Mouse (Mus musculus): ENCODE measurements around the gene Palm2. TPM values are rescaled to one million over a fixed set of nuclear protein-coding genes. Genes with fewer than 3 reads are reported as not detected.

Gene Palm2
- polyA plus RNA-seq, 1 experiment from 2014 or later: 11.8 TPM

GRCm38 (mm10) chr4:57588356-57588755 lies 154.3 kb downstream of the Palm2 start:
- Histone ChIP-seq H3K4me3 (ENCODE audit: low read length) (no peak overlapping the region), H3K4me1 (ENCODE audit: control insufficient read depth, insufficient read depth, low read length) (peaks cover 72% of the 10 kb centered on the region), H3K9ac (ENCODE audit: low read length) (no peak overlapping the region), H3K27ac (ENCODE audit: low read length) (peak overlapping the region; percentile 93), H3K9me3 (replicated peaks; ENCODE audit: control insufficient read depth, low read length) (no peaks in the 10 kb centered on the region), H3K27me3 (ENCODE audit: control insufficient read depth, insufficient read depth, low read length) (no peaks in the 10 kb centered on the region), H3K36me3 (ENCODE audit: control insufficient read depth, insufficient read depth) (peaks cover 5% of the 10 kb centered on the region; the same call in 1 of the 2 replicates), H3K4me2 (ENCODE audit: low read depth, low read length) (peak overlapping the region; percentile 18)
- WGBS: 47% methylated on average over 1 of the region's 1 CpGs
- peak; percentile 76 for ATAC-seq (replicated peaks; ENCODE audit: extremely low read depth, insufficient read depth, low FRiP score)

GRCm38 (mm10) chr4:57592751-57593150 lies 158.7 kb downstream of the Palm2 start:
- H3K9ac ChIP-seq (ENCODE audit: low read length): peak overlapping the region; percentile 19; the same call in 1 of the 2 replicates
- H3K27me3 ChIP-seq (ENCODE audit: control insufficient read depth, insufficient read depth, low read length): no peaks in the 10 kb centered on the region
- peaks cover 49% of the 10 kb centered on the region for H3K4me1 ChIP-seq (ENCODE audit: control insufficient read depth, insufficient read depth, low read length)
- no peaks in the 10 kb centered on the region for H3K9me3 ChIP-seq (replicated peaks; ENCODE audit: control insufficient read depth, low read length)
- ATAC-seq (replicated peaks; ENCODE audit: extremely low read depth, insufficient read depth, low FRiP score): peak; percentile 53; the same call in 1 of the 2 replicates
- peak overlapping the region; percentile 75 for H3K27ac ChIP-seq (ENCODE audit: low read length)
- H3K4me3 ChIP-seq (ENCODE audit: low read length): no peak overlapping the region
- H3K4me2 ChIP-seq (ENCODE audit: low read depth, low read length): peak overlapping the region; percentile 36
- 64% methylated on average over 4 of the region's 4 CpGs for WGBS
- no peaks in the 10 kb centered on the region for H3K36me3 ChIP-seq (ENCODE audit: control insufficient read depth, insufficient read depth)

- Histone ChIP-seq H3K27me3 (ENCODE audit: control insufficient read depth, insufficient read depth, low read length) (no peaks in the 10 kb centered on the region), H3K9ac (ENCODE audit: low read length) (no peak overlapping the region), H3K9me3 (replicated peaks; ENCODE audit: control insufficient read depth, low read length) (no peaks in the 10 kb centered on the region), H3K27ac (ENCODE audit: low read length) (0 out of 2 replicates have a peak overlapping the region, but pooled peaks have one; percentile 2), H3K36me3 (ENCODE audit: control insufficient read depth, insufficient read depth) (no peaks in the 10 kb centered on the region), H3K4me3 (ENCODE audit: low read length) (no peak overlapping the region), H3K4me2 (ENCODE audit: low read depth, low read length) (no peak overlapping the region), H3K4me1 (ENCODE audit: control insufficient read depth, insufficient read depth, low read length) (peaks cover 52% of the 10 kb centered on the region)
- WGBS: 82% methylated on average over 6 of the region's 6 CpGs
- ATAC-seq (replicated peaks; ENCODE audit: extremely low read depth, insufficient read depth, low FRiP score): no peak
These were observed 165.9 kb downstream of the Palm2 start for GRCm38 (mm10) chr4:57599946-57600345.

GRCm38 (mm10) chr4:57600685-57601457 lies 166.8 kb downstream of the Palm2 start:
- H3K27ac ChIP-seq (ENCODE audit: low read length): peak overlapping the region; percentile 36
- no peak overlapping the region for H3K9ac ChIP-seq (ENCODE audit: low read length)
- H3K4me1 ChIP-seq (ENCODE audit: control insufficient read depth, insufficient read depth, low read length): peaks cover 54% of the 10 kb centered on the region
- no peaks in the 10 kb centered on the region for H3K36me3 ChIP-seq (ENCODE audit: control insufficient read depth, insufficient read depth)
- 63% methylated on average over 11 of the region's 11 CpGs for WGBS
- H3K4me2 ChIP-seq (ENCODE audit: low read depth, low read length): no peak overlapping the region
- no peak overlapping the region for H3K4me3 ChIP-seq (ENCODE audit: low read length)
- H3K27me3 ChIP-seq (ENCODE audit: control insufficient read depth, insufficient read depth, low read length): no peaks in the 10 kb centered on the region
- no peaks in the 10 kb centered on the region for H3K9me3 ChIP-seq (replicated peaks; ENCODE audit: control insufficient read depth, low read length)
- peak; percentile 43; the same call in 1 of the 2 replicates for ATAC-seq (replicated peaks; ENCODE audit: extremely low read depth, insufficient read depth, low FRiP score)

- H3K27ac ChIP-seq (ENCODE audit: low read length): peak overlapping the region; percentile 36
- H3K4me3 ChIP-seq (ENCODE audit: low read length): no peak overlapping the region
- no peaks in the 10 kb centered on the region for H3K27me3 ChIP-seq (ENCODE audit: control insufficient read depth, insufficient read depth, low read length)
- H3K4me2 ChIP-seq (ENCODE audit: low read depth, low read length): no peak overlapping the region
- H3K9ac ChIP-seq (ENCODE audit: low read length): no peak overlapping the region
- no peaks in the 10 kb centered on the region for H3K9me3 ChIP-seq (replicated peaks; ENCODE audit: control insufficient read depth, low read length)
- H3K36me3 ChIP-seq (ENCODE audit: control insufficient read depth, insufficient read depth): no peaks in the 10 kb centered on the region
- 41% methylated on average over 9 of the region's 9 CpGs for WGBS
- 0 out of 2 replicates have a peak, but pooled peaks have one; percentile 12 for ATAC-seq (replicated peaks; ENCODE audit: extremely low read depth, insufficient read depth, low FRiP score)
- H3K4me1 ChIP-seq (ENCODE audit: control insufficient read depth, insufficient read depth, low read length): peaks cover 58% of the 10 kb centered on the region
These were observed 167.4 kb downstream of the Palm2 start for GRCm38 (mm10) chr4:57601458-57601835.

- ATAC-seq (replicated peaks; ENCODE audit: extremely low read depth, insufficient read depth, low FRiP score): no peak
- Histone ChIP-seq H3K36me3 (ENCODE audit: control insufficient read depth, insufficient read depth) (no peaks in the 10 kb centered on the region), H3K4me2 (ENCODE audit: low read depth, low read length) (no peak overlapping the region), H3K27ac (ENCODE audit: low read length) (peak overlapping the region; percentile 36), H3K9me3 (replicated peaks; ENCODE audit: control insufficient read depth, low read length) (no peaks in the 10 kb centered on the region), H3K27me3 (ENCODE audit: control insufficient read depth, insufficient read depth, low read length) (no peaks in the 10 kb centered on the region), H3K4me3 (ENCODE audit: low read length) (no peak overlapping the region), H3K9ac (ENCODE audit: low read length) (no peak overlapping the region), H3K4me1 (ENCODE audit: control insufficient read depth, insufficient read depth, low read length) (peaks cover 61% of the 10 kb centered on the region)
- 48% methylated on average over 10 of the region's 10 CpGs for WGBS
These were observed 168.0 kb downstream of the Palm2 start for GRCm38 (mm10) chr4:57601903-57602617.

GRCm38 (mm10) chr4:57606258-57606657 lies 172.2 kb downstream of the Palm2 start:
- Histone ChIP-seq H3K4me3 (ENCODE audit: low read length) (no peak overlapping the region), H3K9ac (ENCODE audit: low read length) (no peak overlapping the region), H3K4me2 (ENCODE audit: low read depth, low read length) (no peak overlapping the region), H3K36me3 (ENCODE audit: control insufficient read depth, insufficient read depth) (no peaks in the 10 kb centered on the region), H3K27me3 (ENCODE audit: control insufficient read depth, insufficient read depth, low read length) (no peaks in the 10 kb centered on the region), H3K4me1 (ENCODE audit: control insufficient read depth, insufficient read depth, low read length) (peaks cover 46% of the 10 kb centered on the region), H3K27ac (ENCODE audit: low read length) (peak overlapping the region; percentile 64), H3K9me3 (replicated peaks; ENCODE audit: control insufficient read depth, low read length) (no peaks in the 10 kb centered on the region)
- peak; percentile 38; the same call in 1 of the 2 replicates for ATAC-seq (replicated peaks; ENCODE audit: extremely low read depth, insufficient read depth, low FRiP score)
- 24% methylated on average over 3 of the region's 3 CpGs for WGBS

- no peak overlapping the region for H3K4me3 ChIP-seq (ENCODE audit: low read length)
- no peaks in the 10 kb centered on the region for H3K27me3 ChIP-seq (ENCODE audit: control insufficient read depth, insufficient read depth, low read length)
- H3K27ac ChIP-seq (ENCODE audit: low read length): peak overlapping the region; percentile 64
- peak overlapping the region; percentile 48 for H3K4me2 ChIP-seq (ENCODE audit: low read depth, low read length)
- peak overlapping the region; percentile 46; the same call in 1 of the 2 replicates for H3K9ac ChIP-seq (ENCODE audit: low read length)
- H3K36me3 ChIP-seq (ENCODE audit: control insufficient read depth, insufficient read depth): no peaks in the 10 kb centered on the region
- WGBS: 27% methylated on average over 22 of the region's 22 CpGs
- peak; percentile 75 for ATAC-seq (replicated peaks; ENCODE audit: extremely low read depth, insufficient read depth, low FRiP score)
- H3K9me3 ChIP-seq (replicated peaks; ENCODE audit: control insufficient read depth, low read length): no peaks in the 10 kb centered on the region
- H3K4me1 ChIP-seq (ENCODE audit: control insufficient read depth, insufficient read depth, low read length): peaks cover 46% of the 10 kb centered on the region
These were observed 173.3 kb downstream of the Palm2 start for GRCm38 (mm10) chr4:57607247-57607942.

All from heart, embryonic 16.5 days (tissue).